Mouse (Mus musculus) forebrain, embryonic 16.5 days (tissue): Measurements from ENCODE around the gene Gnb5. TPM values are rescaled to one million over a fixed set of nuclear protein-coding genes. Genes with fewer than 3 reads are reported as not detected.

Experiments
- ATAC-seq: fragments of 200-750 bp; cut with Nextera tagmentation; 2 replicates; pipeline ENCODE4 v1.8.0; 2017; ENCODE audit warnings: mild to moderate bottlenecking, moderate library complexity
- H3K27ac ChIP-seq: fragments of 300-500 bp; sonication (generic); 2 replicates; pipeline ENCODE4 v1.5.1; 2014; ENCODE audit warnings: low read length, control low read depth
- H3K27me3 ChIP-seq: fragments of 300-500 bp; sonication (generic); replicated peaks from 2 replicates; pipeline ENCODE4 v1.6.1; 2014; ENCODE audit warnings: low read length; ENCODE audit not compliant: control insufficient read depth, insufficient read depth
- H3K36me3 ChIP-seq: fragments of 300-500 bp; sonication (generic); 2 replicates; pipeline ENCODE4 v1.6.1; 2014; ENCODE audit not compliant: control insufficient read depth, insufficient read depth
- H3K4me1 ChIP-seq: fragments of 300-500 bp; sonication (generic); replicated peaks from 2 replicates; pipeline ENCODE4 v1.6.1; 2014; ENCODE audit warnings: low read length; ENCODE audit not compliant: control insufficient read depth, insufficient read depth
- H3K4me2 ChIP-seq: fragments of 300-500 bp; sonication (generic); 2 replicates; pipeline ENCODE4 v1.6.1; 2014; ENCODE audit warnings: mild to moderate bottlenecking, low read length, control low read depth
- H3K4me3 ChIP-seq: fragments of 300-500 bp; sonication (generic); replicated peaks from 2 replicates; pipeline ENCODE4 v1.5.1; 2014; ENCODE audit warnings: mild to moderate bottlenecking, low read length, control low read depth
- H3K9ac ChIP-seq: fragments of 300-500 bp; sonication (generic); replicated peaks from 2 replicates; pipeline ENCODE4 v1.6.1; 2014; ENCODE audit warnings: low read depth, low read length, control low read depth
- H3K9me3 ChIP-seq: fragments of 300-500 bp; sonication (generic); 2 replicates; pipeline ENCODE4 v1.6.1; 2016; ENCODE audit warnings: low read length; ENCODE audit not compliant: control insufficient read depth
- WGBS: fragments of 180-500 bp; shearing (Covaris S2); extraction: QIAGEN DNeasy Blood & Tissue Kit; methylation state at CpG from one replicate; pipeline ENCODE4 v1.1.7; 2014; 5-methylcytosine and 5-hydroxymethylcytosine counted together
- polyA plus RNA-seq: library from polyadenylated mRNA; unstranded; fragments of >200 nt; fragmentation: Nextera tagmentation; extraction: Ambion mirVana; gene quantifications from 2 replicates; pipeline ENCODE4 v1.2.1, GENCODE M21; 2015

Gene Gnb5
- polyA plus RNA-seq, 1 experiment from 2014 or later, result 60.2 TPM

DNA sequence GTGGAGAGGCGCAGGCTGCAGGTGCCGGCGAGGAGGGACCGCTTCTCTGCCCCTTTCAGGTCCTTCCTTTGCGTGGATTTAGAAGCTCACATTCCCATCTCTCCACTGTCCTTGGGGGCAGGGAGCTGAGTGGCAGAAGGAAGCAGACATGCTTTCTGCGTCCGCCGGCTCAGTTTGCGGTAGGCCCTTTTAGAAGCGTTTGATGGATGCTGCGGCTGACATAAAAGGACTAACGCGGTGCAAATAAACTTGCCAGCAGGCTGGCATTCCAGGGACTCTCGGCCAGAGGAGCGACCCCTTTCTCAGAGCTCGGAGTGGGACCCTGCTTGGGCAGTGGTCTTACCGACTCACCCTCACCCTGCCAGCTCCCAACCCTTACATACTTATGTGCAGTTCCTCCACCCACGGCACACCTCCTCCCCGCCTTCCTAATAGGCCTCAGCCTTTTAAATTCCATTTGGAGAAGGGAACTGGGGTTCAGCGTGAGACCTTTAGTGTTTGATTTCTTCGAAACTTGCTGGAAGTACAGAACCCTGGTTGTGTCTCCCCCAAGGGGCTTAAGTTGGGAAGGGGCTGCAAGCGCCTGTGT, 8.5 kb downstream of the Gnb5 start:
- peak overlapping the region; percentile 70 for H3K4me2 ChIP-seq
- H3K9me3 ChIP-seq, result no peaks in the 10 kb centered on the region
- H3K27me3 ChIP-seq, result no peaks in the 10 kb centered on the region
- H3K36me3 ChIP-seq, result no peaks in the 10 kb centered on the region
- H3K27ac ChIP-seq, result peak overlapping the region; percentile 80
- WGBS, result 2% methylated on average over 22 of the region's 22 CpGs
- peaks cover 19% of the 10 kb centered on the region for H3K4me1 ChIP-seq
- H3K4me3 ChIP-seq, result peak overlapping the region; percentile 79
- peak overlapping the region; percentile 81 for H3K9ac ChIP-seq
- peak; percentile 9 for ATAC-seq

DNA sequence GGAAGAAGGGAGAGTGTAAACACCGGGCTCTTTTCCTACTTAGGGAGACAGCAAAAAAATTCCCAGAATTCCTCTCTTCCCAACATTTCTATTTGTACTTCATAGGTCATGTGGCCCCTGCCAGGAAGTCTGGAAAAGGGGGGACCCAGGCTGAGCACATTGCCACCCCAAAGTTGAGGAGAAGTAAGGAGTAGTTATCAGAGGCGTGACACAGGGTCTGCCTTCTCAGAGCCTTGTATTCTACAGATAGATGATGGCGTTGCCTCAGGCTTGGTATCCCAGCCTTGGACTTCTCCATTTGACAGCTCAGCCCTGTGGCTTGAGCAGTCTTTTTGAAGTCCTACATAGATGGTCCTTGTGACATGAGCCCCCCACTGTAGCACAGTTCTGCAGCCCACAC, 9.2 kb downstream of the Gnb5 start:
- H3K9ac ChIP-seq, result no peak overlapping the region
- peak overlapping the region; percentile 70 for H3K4me2 ChIP-seq
- H3K36me3 ChIP-seq, result no peaks in the 10 kb centered on the region
- H3K27me3 ChIP-seq, result no peaks in the 10 kb centered on the region
- ATAC-seq, result no peak
- peaks cover 19% of the 10 kb centered on the region for H3K4me1 ChIP-seq
- H3K27ac ChIP-seq, result no peak overlapping the region
- 78% methylated on average over 3 of the region's 3 CpGs for WGBS
- peak overlapping the region; percentile 79 for H3K4me3 ChIP-seq
- no peaks in the 10 kb centered on the region for H3K9me3 ChIP-seq

DNA sequence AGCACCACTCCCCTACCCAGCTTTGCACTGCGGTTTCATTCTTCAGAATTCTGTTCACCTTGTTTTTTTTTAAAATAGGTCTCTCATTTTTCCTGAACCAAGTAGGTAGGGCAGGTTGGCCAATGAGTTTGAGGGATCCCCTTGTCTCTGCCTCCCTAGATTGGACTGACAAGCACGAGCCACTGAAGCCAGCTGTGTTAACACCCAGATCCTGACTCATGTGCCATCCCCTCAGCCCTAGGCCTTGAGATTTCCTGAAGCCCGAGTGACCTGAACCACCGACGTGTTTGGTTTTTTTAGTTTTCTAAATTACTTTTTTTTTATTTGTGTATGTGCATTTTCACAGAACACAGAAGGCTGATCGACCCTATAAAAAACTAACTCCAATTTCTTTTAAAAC, 10.7 kb downstream of the Gnb5 start:
- Histone ChIP-seq H3K4me1 (peaks cover 19% of the 10 kb centered on the region), H3K36me3 (no peaks in the 10 kb centered on the region), H3K27ac (no peak overlapping the region), H3K9me3 (no peaks in the 10 kb centered on the region), H3K9ac (no peak overlapping the region), H3K27me3 (no peaks in the 10 kb centered on the region), H3K4me2 (no peak overlapping the region), H3K4me3 (no peak overlapping the region)
- no peak for ATAC-seq
- WGBS, result 88% methylated on average over 6 of the region's 6 CpGs

DNA sequence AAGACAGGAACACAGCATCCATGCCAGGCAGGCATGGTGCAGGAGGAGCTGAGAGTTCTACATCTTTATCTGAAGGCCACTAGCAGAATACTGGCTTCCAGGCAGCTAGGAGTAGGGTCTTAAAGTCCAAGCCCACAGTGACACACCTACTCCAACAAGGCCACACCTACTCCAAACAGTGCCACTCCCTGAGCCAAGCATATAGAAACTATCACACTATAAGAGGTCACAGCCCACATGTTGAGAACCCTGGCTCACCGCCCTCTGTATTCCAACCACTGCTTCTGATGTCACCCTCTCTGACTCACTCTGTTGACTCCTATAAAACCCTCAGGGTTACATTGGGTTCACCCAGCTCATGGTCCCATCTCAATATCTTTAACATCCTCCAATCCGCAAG, 12.1 kb downstream of the Gnb5 start:
- H3K4me2 ChIP-seq, result no peak overlapping the region
- H3K9ac ChIP-seq, result no peak overlapping the region
- H3K4me1 ChIP-seq, result peaks cover 19% of the 10 kb centered on the region
- WGBS, result 98% methylated on average over 2 of the region's 2 CpGs
- no peaks in the 10 kb centered on the region for H3K27me3 ChIP-seq
- H3K27ac ChIP-seq, result no peak overlapping the region
- no peaks in the 10 kb centered on the region for H3K36me3 ChIP-seq
- H3K9me3 ChIP-seq, result no peaks in the 10 kb centered on the region
- no peak for ATAC-seq
- H3K4me3 ChIP-seq, result no peak overlapping the region

DNA sequence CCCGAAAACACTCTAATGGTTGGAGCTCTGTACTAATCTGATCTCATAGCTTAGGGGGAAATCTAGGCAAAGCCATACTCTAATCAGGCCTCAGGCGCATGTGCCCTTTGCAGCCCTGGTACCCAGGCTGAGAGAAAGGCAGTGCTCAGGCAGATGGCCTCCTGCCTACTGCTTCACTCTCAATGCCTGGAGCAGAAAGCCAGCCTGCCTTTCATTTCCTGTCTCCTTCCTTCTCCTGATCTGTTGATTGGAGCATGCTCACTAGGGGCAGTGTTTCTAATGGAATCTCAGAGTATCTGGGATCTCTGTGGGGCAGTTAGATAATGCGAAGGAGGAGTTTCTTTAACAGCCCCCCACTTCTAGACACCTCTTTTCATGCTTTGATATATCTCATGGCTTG, 13.3 kb downstream of the Gnb5 start:
- Histone ChIP-seq H3K9me3 (no peaks in the 10 kb centered on the region), H3K9ac (0 out of 2 replicates have a peak overlapping the region, but pooled peaks have one; percentile 15), H3K4me2 (no peak overlapping the region), H3K27me3 (no peaks in the 10 kb centered on the region), H3K4me1 (peaks cover 13% of the 10 kb centered on the region), H3K36me3 (no peaks in the 10 kb centered on the region), H3K27ac (no peak overlapping the region), H3K4me3 (no peak overlapping the region)
- 79% methylated on average over 3 of the region's 3 CpGs for WGBS
- no peak for ATAC-seq

DNA sequence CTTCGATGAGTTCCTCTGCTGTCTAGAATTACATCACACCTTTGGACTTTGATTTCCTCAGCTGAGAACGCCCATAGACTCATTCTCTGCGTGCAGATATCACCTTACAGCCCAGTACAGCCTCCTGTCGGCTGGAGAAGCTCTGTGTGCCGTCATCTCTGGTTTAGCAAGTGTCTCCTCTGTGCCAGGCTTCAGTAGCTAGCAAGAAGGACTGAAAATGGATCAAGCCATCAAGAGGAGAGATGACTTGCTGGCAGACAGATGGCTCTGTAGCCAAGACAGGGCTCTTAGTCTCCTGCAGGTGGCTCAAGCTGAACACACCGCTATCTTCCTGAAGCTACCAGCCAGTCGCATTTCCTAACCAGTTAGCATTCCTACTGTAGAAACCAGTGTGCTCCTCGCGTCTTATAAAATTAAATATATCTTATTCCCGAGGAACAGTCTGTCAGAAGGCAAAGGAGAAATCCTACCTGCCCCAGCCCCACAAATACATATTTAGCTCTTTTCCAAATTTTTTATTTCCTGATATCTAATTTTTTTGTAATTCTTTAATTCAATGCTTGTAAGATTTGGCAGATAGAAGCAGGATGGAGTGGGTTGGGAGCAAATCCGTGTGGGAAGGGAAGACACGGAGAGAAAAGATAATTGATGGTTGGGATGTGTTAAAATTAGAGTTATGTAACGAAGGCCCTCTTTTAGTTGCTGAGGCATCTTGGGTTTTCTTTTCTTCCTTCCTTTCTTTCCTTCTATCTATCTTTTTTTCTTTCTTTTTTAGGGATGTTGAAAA, 16.2 kb downstream of the Gnb5 start:
- ATAC-seq, result no peak
- Histone ChIP-seq H3K27me3 (no peaks in the 10 kb centered on the region), H3K27ac (no peak overlapping the region), H3K36me3 (no peaks in the 10 kb centered on the region; the same call in 1 of the 2 replicates), H3K9ac (no peak overlapping the region), H3K9me3 (no peaks in the 10 kb centered on the region), H3K4me3 (no peak overlapping the region), H3K4me2 (no peak overlapping the region), H3K4me1 (no peaks in the 10 kb centered on the region)
- 85% methylated on average over 13 of the region's 13 CpGs for WGBS

DNA sequence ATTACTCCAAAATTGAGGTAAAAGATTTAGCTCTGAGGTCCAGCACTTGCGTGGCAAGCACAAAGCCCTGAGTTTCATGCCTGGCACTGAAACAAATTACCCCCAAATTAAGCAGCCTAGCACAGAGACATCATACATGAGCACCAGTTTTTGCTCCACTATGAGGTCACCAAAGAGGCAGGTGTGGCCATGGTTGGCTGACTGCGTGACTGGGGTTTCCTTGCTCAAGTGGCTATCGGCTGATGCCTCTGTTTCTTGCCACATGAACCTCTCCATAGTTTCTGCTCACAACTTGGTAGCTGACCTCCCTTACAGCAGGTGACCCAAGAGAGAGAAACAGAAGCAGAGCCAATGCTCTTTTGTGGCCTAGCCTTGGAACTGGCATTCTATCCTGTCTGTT, 22.0 kb downstream of the Gnb5 start:
- Histone ChIP-seq H3K27me3 (no peaks in the 10 kb centered on the region), H3K4me2 (no peak overlapping the region), H3K9me3 (no peaks in the 10 kb centered on the region), H3K36me3 (peaks cover 4% of the 10 kb centered on the region), H3K27ac (no peak overlapping the region), H3K4me1 (no peaks in the 10 kb centered on the region), H3K9ac (no peak overlapping the region), H3K4me3 (no peak overlapping the region)
- no peak for ATAC-seq
- WGBS, result 91% methylated on average over 3 of the region's 3 CpGs

DNA sequence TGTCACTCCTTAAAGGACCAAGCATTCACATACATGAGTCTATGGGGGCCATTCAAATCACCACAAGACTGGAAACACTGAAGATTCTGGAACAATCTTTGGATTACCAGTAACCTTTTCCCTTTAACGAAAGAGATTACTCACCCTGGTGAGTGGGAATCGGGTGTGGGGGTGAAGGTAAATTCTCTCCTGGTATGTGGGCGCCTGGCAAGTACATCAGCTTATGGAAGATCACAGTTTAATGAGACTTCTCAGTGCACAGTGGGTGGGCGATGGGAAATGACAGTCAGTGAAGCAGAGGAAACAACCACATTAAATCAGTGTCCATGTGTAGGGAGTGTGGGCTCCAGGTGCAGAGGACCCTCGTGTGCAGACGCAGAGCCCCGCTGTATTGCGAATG, 24.7 kb downstream of the Gnb5 start:
- Histone ChIP-seq H3K4me2 (no peak overlapping the region), H3K36me3 (peaks cover 6% of the 10 kb centered on the region)
- WGBS, result 91% methylated on average over 8 of the region's 8 CpGs

DNA sequence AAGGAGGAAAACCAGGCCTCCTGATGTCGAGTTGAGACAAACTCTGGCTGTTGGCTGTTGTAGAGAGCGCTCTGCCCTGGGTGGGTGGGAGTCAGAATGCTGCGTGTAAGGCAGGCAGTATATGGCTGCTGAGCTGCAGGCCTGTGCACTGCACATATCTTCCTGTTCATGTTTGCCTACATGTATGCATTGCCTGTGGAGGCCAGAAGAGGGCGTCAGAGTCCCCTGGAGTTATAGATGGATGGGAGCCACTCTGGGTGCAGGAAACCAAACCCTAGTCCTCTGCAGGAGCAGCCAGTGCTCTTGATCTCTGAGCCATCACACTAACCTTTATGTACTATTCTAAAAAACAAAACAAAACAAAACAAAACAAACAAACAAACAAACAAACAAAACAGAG, 28.4 kb downstream of the Gnb5 start:
- Histone ChIP-seq H3K9ac (no peak overlapping the region), H3K9me3 (no peaks in the 10 kb centered on the region), H3K27me3 (no peaks in the 10 kb centered on the region), H3K36me3 (peaks cover 19% of the 10 kb centered on the region), H3K27ac (no peak overlapping the region), H3K4me2 (no peak overlapping the region), H3K4me3 (no peak overlapping the region), H3K4me1 (no peaks in the 10 kb centered on the region)
- 84% methylated on average over 4 of the region's 4 CpGs for WGBS
- ATAC-seq, result no peak

More for the DNA sequence above, 24.7 kb downstream of the Gnb5 start:
- no peak overlapping the region for H3K9ac ChIP-seq
- H3K27me3 ChIP-seq, result no peaks in the 10 kb centered on the region
- no peaks in the 10 kb centered on the region for H3K4me1 ChIP-seq
- no peak for ATAC-seq
- no peak overlapping the region for H3K27ac ChIP-seq
- H3K4me3 ChIP-seq, result no peak overlapping the region
- H3K9me3 ChIP-seq, result no peaks in the 10 kb centered on the region
